Mouse (Mus musculus) B cell, adult 2 months (primary cell): Measurements from ENCODE around the gene Igf1r.

Experiments
- DNase-seq, 2 experiments: peaks; one replicate each; pipeline ENCODE4 v3.0.0; 2022

Igf1r gene

GRCm38 (mm10) chr7:68189691-68190456, 237.2 kb downstream of the Igf1r start:
- no peak for DNase-seq

- DNase-seq: no peak
These were observed 241.5 kb downstream of the Igf1r start for GRCm38 (mm10) chr7:68193958-68194695.

- no peak for DNase-seq
These were observed 247.0 kb downstream of the Igf1r start for GRCm38 (mm10) chr7:68199609-68200008.

- no peak for DNase-seq
These were observed 253.3 kb downstream of the Igf1r start for GRCm38 (mm10) chr7:68205776-68206427.

- peak; percentile 21 to 24 for DNase-seq
These were observed 256.4 kb downstream of the Igf1r start for GRCm38 (mm10) chr7:68209039-68209438.

- DNase-seq: no peak
These were observed 257.8 kb downstream of the Igf1r start for GRCm38 (mm10) chr7:68210417-68210816.

- no peak for DNase-seq
These were observed 259.3 kb downstream of the Igf1r start for GRCm38 (mm10) chr7:68211883-68212282.

GRCm38 (mm10) chr7:68213842-68214241, 261.2 kb downstream of the Igf1r start:
- DNase-seq: no peak

- DNase-seq: no peak
These were observed 263.0 kb downstream of the Igf1r start for GRCm38 (mm10) chr7:68215522-68216070.

GRCm38 (mm10) chr7:68218879-68219278, 266.3 kb downstream of the Igf1r start:
- no peak for DNase-seq

GRCm38 (mm10) chr7:68221677-68222230, 269.1 kb downstream of the Igf1r start:
- no peak for DNase-seq

- DNase-seq: no peak
These were observed 270.8 kb downstream of the Igf1r start for GRCm38 (mm10) chr7:68223356-68223808.

- no peak for DNase-seq
These were observed 271.4 kb downstream of the Igf1r start for GRCm38 (mm10) chr7:68224006-68224405.

- DNase-seq: no peak
These were observed 272.9 kb downstream of the Igf1r start for GRCm38 (mm10) chr7:68225427-68226054.

GRCm38 (mm10) chr7:68227021-68227420, 274.4 kb downstream of the Igf1r start:
- DNase-seq: no peak

- DNase-seq: no peak
These were observed 275.0 kb downstream of the Igf1r start for GRCm38 (mm10) chr7:68227621-68228020.

GRCm38 (mm10) chr7:68228491-68228890, 275.9 kb downstream of the Igf1r start:
- no peak for DNase-seq

- DNase-seq: no peak
These were observed 278.2 kb downstream of the Igf1r start for GRCm38 (mm10) chr7:68230831-68231230.

GRCm38 (mm10) chr7:68232521-68232920, 279.9 kb downstream of the Igf1r start:
- DNase-seq: no peak

GRCm38 (mm10) chr7:68233619-68234223, 281.1 kb downstream of the Igf1r start:
- DNase-seq: no peak

- no peak for DNase-seq
These were observed 284.2 kb downstream of the Igf1r start for GRCm38 (mm10) chr7:68236817-68237216.

- no peak for DNase-seq
These were observed 286.7 kb downstream of the Igf1r start for GRCm38 (mm10) chr7:68239220-68239827.
